Mouse (Mus musculus) left cerebral cortex, postnatal 25 days (tissue): ENCODE results near the gene Slc5a1. TPM values are rescaled to one million over a fixed set of nuclear protein-coding genes. Genes with fewer than 3 reads are reported as not detected.

Experiments used
- DNase-seq, 2 experiments: peaks; one replicate each; pipeline ENCODE4 v3.0.0; 2022; ENCODE audit warnings: low spot score in 2 of 2, mixed read lengths in 1 of 2
- intact Hi-C: fragments of 180-260 bp; cut with DNase I; formaldehyde crosslinking; loops from one replicate; pipeline ENCODE4 v1.15.1; 2025
- total RNA-seq, 2 experiments: library from RNA; stranded (reverse); gene quantifications; 2 replicates each; pipeline ENCODE4 v1.2.3; 2021

Slc5a1 gene
- total RNA-seq, result under 1 TPM in 1 of 2 experiments, not detected in 1; 0.07 TPM

DNA sequence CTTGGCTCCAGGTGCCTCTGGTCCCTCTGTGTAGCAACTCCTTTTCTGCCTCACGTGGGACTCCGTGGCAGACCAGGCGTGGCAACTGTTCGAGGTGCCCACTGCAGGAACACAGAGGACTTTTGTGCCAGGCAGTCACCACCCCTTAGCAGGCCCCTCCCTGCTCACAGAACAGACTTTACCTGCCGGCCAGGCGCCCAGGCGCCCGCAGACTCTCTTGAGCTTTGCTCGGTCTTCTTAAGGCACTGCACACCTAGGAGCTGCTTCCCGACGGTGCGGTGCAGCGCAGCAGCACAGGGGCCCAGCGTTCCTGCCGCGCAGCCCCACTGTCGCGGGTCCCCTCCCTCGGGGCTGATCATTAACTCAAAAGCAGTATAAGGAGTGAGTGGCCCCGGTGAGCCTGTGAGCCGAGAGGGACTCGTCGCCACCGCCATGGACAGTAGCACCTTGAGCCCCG, at the start of gene Slc5a1:
Gene Slc5a1, plus strand, starts transcription at position 195 of the 457 bp plus-strand sequence.
- no peak for DNase-seq
- intact Hi-C loops, result no loop called here

GRCm38 (mm10) chr5:33056126-33056765, 47.8 kb upstream of the Slc5a1 start:
- no peak for DNase-seq
- intact Hi-C loops, result loop anchor here (10.0 kb wide), 1 partner anchor 249 kb away; no protein-coding TSS in a partner anchor

DNA sequence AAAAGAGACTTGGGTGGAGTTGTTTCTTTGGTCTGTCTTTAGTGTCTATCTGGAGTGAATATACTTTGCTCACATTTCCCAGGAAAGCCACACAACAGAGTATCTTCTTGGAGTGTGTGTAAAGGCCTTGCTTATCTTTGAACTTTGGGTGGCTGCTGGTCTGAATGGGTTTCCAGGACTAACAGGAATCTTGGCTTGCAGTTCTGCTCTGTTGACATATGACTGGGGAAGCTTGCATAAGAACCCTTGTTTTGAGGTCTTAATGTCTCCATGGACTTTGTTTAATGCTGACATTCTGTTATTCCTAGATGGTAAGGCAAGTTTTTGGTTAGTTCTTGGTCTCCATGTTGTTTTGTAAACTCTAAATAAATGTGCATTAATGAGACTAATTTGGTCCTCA, 33.9 kb upstream of the Slc5a1 start:
- intact Hi-C loops, result no loop called here
- DNase-seq, result no peak

DNA sequence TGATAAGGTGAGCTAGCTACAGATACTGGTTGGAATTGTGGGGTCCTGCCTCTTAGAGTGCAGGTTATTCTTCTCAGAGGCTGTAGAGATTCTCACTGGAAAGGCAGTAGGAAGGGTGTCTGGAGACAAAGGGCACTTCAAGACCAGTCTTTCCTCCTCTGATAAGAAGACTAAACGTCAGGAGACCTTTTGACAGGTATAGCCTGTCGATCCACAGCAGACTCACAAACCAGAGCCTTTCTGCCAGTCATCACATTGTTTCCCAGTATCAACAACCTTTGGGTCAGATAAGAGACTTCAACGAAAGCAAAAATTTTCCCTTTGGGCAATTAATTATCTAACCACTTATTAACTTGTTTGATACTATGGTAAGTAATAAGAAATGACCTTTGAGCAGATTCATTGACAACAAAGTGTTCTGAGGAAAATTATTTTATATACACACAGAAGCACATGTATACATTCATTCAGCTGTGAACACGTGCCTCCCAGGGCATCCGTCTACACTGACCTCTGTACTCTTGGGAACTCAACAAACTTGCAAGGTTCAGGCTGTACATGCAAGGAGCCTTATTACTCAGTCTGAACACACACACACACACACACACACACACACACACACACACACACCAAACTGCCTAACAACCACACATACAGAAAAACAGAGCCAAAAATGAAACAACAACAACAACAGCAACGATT, 27.4 kb upstream of the Slc5a1 start:
- intact Hi-C loops, result no loop called here
- DNase-seq, result no peak

- intact Hi-C loops, result no loop called here
- DNase-seq, result no peak
These were observed 21.1 kb upstream of the Slc5a1 start for GRCm38 (mm10) chr5:33082896-33083295.

DNA sequence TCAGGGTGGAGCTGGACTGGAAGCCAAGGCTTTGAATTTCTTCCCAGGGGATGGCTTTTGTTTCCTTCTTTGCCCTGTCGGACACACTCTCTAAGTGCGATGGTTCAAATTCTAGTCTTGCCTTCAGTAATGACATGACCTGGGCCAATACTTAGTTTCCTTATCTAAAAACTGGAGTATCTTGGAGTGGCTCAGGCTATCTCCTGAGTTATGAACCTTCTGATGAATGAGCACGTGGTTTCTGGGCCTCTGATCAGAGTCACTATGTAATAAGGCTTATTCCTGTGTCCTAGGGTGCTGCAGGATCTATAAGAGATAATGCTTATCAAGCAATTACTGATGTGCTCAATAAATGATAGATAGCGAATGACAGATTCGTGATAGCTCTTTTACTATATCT, 19.4 kb upstream of the Slc5a1 start:
- DNase-seq, result no peak
- intact Hi-C loops, result no loop called here

DNA sequence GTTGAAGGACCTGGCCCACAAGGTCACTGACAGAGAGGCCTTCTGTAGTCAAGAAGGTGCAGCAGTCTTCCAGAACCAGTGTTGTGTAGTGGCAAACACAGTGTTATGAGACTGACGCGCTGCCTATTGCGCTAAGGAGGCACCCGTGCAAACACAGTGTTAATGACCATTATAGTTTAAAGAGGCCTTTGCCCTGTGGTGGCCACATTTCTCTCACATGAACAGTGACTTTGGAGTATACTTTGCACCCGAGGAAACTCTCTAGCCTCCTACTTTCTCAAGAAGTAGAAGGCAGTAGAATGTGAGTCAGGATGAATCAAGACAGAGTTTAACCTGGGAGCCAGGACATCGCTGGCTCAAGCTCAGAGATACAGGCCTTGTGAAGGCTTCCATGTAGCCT, 12.7 kb upstream of the Slc5a1 start:
- DNase-seq, result no peak
- intact Hi-C loops, result no loop called here

DNA sequence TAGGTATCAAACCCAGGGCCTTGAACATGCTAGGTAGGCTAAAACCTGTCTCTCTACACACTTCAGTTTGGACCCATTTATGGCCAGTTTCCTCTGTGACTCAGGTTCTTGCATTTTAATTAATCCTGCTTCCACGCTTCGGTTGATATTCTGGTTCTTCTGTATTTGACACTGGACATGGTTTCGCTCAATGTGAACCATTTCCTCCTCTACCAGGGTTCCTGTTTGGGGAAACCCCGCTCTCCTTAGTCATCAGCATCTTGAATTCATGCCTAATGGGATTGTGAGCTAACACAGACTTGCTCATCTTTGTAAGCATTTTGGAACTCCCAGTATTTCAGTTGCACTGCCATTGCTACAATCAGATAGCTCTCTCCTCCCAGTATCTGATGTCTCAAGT, 8.7 kb upstream of the Slc5a1 start:
- DNase-seq, result no peak
- intact Hi-C loops, result no loop called here

DNA sequence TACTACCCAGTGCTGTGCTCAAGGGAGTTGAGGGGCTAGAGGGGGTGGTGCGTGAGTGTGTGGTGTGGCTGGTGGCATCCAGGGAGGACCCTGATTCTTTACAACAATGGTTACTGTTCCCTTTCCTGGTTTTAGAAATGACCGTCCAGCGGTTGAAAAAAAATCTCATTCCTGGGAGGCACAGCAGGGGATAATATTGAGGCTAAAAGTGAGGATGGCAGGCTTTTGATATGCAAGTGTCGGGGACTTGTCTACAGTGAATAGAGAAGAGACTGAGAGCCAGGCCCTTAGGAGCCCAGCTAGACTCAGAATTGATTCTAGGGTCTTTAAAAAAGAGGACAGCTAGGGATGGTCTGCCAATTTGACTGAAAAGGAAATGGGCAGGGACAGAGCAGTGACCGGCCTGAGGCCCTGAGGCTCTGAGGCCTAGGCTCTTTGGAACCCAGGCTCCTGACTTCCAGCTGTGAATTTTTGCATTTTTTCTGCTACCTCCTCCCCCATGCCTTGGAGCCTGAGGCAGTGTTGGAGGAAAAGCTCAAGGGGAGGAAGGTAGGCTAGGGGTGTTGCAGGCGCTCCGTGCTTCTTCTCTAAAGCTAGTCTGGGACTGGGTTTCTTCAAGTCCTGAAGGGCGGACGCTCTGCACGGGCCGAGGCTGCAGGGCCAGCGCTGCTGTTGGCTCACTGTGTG, 1.5 kb upstream of the Slc5a1 start:
- intact Hi-C loops, result no loop called here
- DNase-seq, result no peak

GRCm38 (mm10) chr5:33104876-33105275, 857 bp downstream of the Slc5a1 start:
- intact Hi-C loops, result no loop called here
- DNase-seq, result no peak

- intact Hi-C loops, result no loop called here
These were observed 1.6 kb downstream of the Slc5a1 start for GRCm38 (mm10) chr5:33105660-33106059.

DNA sequence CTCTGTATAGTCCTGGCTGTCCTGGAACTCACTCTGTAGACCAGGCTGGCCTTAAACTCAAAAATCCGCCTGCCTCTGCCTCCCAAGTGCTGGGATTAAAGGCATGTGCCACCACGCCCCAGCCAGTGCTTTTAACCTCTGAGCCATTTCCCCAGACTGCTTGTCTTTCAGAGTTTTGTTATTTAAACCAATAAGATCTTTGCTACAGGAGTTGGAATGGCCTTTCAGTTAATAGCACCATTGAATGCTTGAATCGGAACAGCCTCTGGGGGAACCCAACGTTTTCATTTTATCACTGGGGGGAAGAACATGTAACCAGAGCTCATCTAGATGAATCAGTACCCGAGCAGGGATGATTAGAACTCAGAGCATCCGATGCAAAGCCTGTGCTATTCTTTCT, 3.0 kb downstream of the Slc5a1 start:
- intact Hi-C loops, result no loop called here
- no peak for DNase-seq

More at GRCm38 (mm10) chr5:33105660-33106059, 1.6 kb downstream of the Slc5a1 start:
- no peak for DNase-seq

DNA sequence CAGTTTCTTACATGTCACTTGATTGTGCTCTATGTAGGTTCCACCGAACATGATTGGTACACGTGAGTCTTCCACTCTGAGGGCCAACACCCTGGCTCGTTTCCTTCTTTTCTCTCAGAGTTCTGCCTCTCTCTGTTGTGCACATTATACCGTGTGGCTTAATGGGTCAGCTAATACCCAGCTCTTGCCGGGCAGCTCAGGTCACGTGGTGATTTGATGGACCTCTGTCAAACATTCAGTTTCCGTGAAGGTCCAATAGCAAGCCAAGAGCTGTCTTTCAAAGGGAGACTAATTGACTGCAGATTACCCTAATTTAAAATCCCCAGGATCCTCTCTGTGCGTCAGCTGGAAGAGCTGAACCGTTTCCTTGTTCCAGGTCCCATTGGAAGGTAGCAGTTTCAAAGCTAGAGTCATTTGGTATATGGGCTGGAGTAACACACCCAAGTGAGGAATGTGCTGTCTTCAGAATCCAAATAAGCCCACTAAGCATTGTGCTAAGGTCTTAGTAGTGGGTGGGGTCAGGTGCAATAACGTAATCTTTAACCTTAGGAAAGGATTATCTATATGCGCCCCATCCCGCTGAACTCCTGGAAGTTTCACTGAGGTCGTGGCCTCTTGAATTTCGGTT, 3.9 kb downstream of the Slc5a1 start:
- DNase-seq, result no peak
- intact Hi-C loops, result no loop called here

DNA sequence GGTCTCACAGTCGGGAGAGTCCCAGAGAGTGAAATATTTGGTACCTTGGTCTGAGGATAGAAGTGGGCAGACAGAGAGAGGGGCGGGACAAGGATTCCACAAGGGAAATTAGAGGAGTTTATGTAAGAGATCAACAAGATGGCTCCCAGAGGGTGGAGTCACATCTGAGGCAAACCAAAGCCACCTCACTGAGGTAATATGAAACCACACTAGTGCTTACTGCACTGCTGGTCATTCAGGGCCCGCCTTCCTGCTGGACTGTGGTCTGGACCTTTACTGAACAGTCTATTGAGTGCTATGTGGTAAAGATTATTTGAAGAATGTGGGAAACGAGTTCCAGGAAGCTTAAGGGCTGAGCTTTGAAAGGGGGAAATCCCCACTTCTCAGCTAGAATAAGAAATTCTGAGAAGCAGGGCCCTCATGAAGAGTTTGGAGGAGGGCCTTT, 17.9 kb downstream of the Slc5a1 start:
- no peak for DNase-seq
- intact Hi-C loops, result no loop called here

GRCm38 (mm10) chr5:33123658-33124057, 19.6 kb downstream of the Slc5a1 start:
- intact Hi-C loops, result no loop called here
- DNase-seq, result no peak

DNA sequence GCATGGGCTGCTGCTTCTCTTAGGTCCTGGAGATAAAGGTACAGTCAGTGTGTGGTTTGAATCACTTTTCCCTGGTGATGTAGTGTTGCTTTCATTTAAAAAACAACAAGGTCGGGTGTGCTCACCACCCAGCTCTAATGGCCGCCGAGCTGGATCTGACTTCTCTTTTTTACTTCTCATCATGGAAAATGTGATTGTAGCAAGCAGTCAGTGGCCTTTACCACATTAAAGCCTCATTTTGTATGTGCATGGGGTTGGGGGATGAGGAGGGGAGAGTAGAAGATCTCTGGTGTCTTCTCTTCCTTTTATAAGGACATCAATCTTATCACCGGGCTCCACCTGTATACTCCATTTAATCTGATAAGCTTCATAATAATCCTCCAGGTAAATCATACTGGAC, 21.3 kb downstream of the Slc5a1 start:
- intact Hi-C loops, result no loop called here
- DNase-seq, result no peak

DNA sequence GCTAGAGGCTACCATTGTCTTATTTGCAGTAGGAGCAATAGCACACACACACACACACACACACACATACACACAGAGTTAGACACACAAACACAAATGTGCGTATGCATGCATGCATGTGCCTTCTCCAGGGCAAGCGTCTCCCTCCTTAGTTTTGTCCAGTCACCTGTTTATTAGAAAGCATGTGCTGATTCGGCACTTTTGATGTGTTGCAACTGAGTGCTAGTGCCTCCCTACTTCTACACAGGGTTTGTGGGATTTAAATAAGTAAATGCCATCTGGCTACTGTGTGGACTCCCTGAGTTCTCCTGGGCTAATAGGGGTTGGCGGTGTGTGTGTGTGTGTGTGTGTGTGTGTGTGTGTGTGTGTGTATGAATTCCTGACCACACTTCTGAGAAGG, 30.1 kb downstream of the Slc5a1 start:
- intact Hi-C loops, result no loop called here
- DNase-seq, result no peak

- intact Hi-C loops, result no loop called here
- no peak for DNase-seq
These were observed 31.6 kb downstream of the Slc5a1 start for GRCm38 (mm10) chr5:33135611-33136010.

DNA sequence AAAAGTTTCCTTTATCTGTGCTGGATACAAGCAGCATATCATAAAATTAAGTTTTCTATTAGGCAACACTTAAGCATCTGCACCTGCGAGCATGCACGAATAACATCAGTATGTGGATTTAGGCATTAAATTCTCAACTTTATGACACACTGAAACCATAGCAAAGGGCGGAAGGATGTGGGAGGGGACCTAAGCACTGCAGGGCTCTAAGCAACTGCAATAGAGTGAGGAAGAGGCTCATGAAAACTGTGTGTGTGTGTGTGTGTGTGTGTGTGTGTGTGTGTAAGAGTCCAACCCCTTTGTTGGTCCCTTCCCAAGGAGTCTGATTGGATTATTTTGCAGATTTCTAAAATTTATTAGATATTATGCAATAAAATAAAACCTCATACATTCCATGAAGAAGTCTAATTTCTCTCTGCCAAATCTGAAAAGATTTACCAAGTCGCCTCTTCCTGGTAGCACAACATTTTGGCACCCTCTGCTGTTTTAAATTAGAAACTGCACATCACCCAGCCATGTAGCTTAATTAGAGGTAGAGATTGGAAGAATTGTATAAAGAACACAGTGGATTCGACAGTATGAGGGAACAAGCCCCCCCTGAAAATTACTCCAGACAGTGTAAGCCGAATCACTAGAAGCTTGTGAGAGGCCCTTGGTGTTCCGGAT, 38.9 kb downstream of the Slc5a1 start:
- DNase-seq, result peak; percentile 52 to 78
- intact Hi-C loops, result loop anchor here (1.0 to 10.0 kb wide), 2 partner anchors 104 to 448 kb away; no protein-coding TSS in a partner anchor

DNA sequence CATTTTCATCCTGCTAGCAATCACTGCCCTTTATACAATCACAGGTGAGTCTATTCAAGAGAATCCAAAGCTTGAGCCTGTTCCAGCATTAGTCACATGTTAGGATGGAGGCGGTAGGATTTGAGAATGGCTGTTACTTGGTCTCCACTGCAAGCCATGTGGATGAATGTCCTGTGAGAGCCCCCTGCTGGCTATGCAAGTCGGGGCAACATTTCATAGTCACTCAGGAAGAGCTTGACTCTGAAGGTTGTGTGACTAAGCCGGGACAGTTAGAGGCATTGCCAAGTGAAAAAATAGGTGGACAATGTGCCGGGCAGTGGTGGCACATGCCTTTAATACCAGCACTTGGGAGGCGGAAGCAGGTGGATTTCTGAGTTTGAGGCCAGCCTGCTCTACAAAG, 40.0 kb downstream of the Slc5a1 start:
- intact Hi-C loops, result loop anchor here (10.0 kb wide), 1 partner anchor 449 kb away; no protein-coding TSS in a partner anchor
- DNase-seq, result peak; percentile 3 to 21
